Comparison of ENCODE assay signal across 9 mouse cellular contexts in the genomic region with DNA sequence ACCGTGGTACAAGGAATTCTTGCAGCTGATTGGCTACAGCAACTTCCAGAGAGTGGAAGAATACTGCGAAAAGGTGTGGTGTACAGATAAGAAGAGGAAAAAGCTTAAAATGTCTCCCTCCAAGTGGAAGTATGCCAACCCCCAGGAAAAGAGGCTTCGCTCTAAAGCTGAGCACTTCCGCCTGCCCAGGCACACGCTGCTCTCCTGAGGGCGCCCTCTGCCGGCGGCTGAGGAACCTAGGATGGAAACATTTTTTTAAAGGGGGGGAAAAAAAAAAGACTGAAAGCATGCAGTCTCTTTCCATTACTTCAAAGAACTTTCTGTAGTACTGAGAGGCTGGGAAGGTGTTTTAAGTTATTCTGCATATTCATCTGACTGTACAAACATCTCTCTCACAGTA.
A peak's percentile ranks its signal among the peaks of the same experiment; 100 is the strongest.
DNase-seq lines count a peak whose midpoint lies in the region; ATAC-seq and TF ChIP-seq lines count a peak whose summit lies in the region.
"Had no signal": no experiment of that assay in that cellular context is flagged by ENCODE, and none has a peak within 500 bp of the region (broad histone marks: within the 10 kb centered on the region; RNA-seq: fewer than 3 reads in every experiment).

No protein-coding gene starts in this region.

- intact Hi-C loops in heart, postnatal 10 days (cut with DNase I), result no loop called here

- ATAC-seq in heart, embryonic 11.5 days (replicated peaks; ENCODE audit: insufficient number of reproducible peaks, low FRiP score, low TSS enrichment), result no peak
- peak; percentile 68 for ATAC-seq in common myeloid progenitor, adult 5-6 weeks (replicated peaks; ENCODE audit: low read depth, poor library complexity, severe bottlenecking)
- ATAC-seq in liver, embryonic 14.5 days (ENCODE audit: insufficient read depth), result no peak
- no peak for ATAC-seq in megakaryocyte-erythroid progenitor cell, adult 5-6 weeks (replicated peaks; ENCODE audit: low FRiP score, low TSS enrichment, poor library complexity, severe bottlenecking)

- 31% methylated on average over 8 of the region's 8 CpGs for WGBS in heart, embryonic 11.5 days (ENCODE audit: insufficient replicate concordance)
- WGBS in liver, embryonic 14.5 days (ENCODE audit: insufficient replicate concordance), result 32% methylated on average over 8 of the region's 8 CpGs

- no peak overlapping the region for H3K4me3 ChIP-seq in heart, embryonic 11.5 days (ENCODE audit: low read depth, low read length)
- H3K4me3 ChIP-seq in liver, embryonic 14.5 days (ENCODE audit: insufficient read depth in 1 of 2, low read depth in 2 of 2, low read length in 2 of 2), result no peak overlapping the region
- H3K4me3 ChIP-seq: limb, embryonic 15.5 days had no signal

- no peaks in the 10 kb centered on the region for H3K4me1 ChIP-seq in heart, embryonic 11.5 days (ENCODE audit: control insufficient read depth, insufficient read depth, low read length)
- no peaks in the 10 kb centered on the region for H3K4me1 ChIP-seq in liver, embryonic 14.5 days (replicated peaks; ENCODE audit: control insufficient read depth in 2 of 2, insufficient read depth in 2 of 2, low read length in 1 of 2)
- H3K4me1 ChIP-seq: limb, embryonic 15.5 days had no signal

- no peak for TF ChIP-seq EP300 in liver, embryonic 14.5 days (IDR thresholded peaks at IDR 0.05; ENCODE audit: low read depth)

- H3K9me3 ChIP-seq in heart, embryonic 11.5 days (replicated peaks; ENCODE audit: control insufficient read depth, low read length), result no peaks in the 10 kb centered on the region
- no peaks in the 10 kb centered on the region for H3K9me3 ChIP-seq in liver, embryonic 14.5 days (ENCODE audit: control insufficient read depth, low read length)
- H3K9me3 ChIP-seq: limb, embryonic 15.5 days had no signal

- no peak overlapping the region for H3K9ac ChIP-seq in heart, embryonic 11.5 days (ENCODE audit: low read depth, low read length)
- no peak overlapping the region for H3K9ac ChIP-seq in liver, embryonic 14.5 days (replicated peaks)
- H3K9ac ChIP-seq: limb, embryonic 15.5 days had no signal

- peak; percentile 64 for TF ChIP-seq CTCF in liver, embryonic 14.5 days (IDR thresholded peaks at IDR 0.05; ENCODE audit: low read depth)

- no peaks in the 10 kb centered on the region for H3K27me3 ChIP-seq in heart, embryonic 11.5 days (ENCODE audit: control insufficient read depth, insufficient read depth, low read length)
- H3K27me3 ChIP-seq in liver, embryonic 14.5 days (ENCODE audit: control insufficient read depth, insufficient read depth, low read length), result no peaks in the 10 kb centered on the region
- H3K27me3 ChIP-seq: limb, embryonic 15.5 days had no signal

- no peak overlapping the region for H3K4me2 ChIP-seq in heart, embryonic 11.5 days
- H3K4me2 ChIP-seq in liver, embryonic 14.5 days (ENCODE audit: low read depth), result no peak overlapping the region
- H3K4me2 ChIP-seq: limb, embryonic 15.5 days had no signal

- H3K36me3 ChIP-seq in heart, embryonic 11.5 days (ENCODE audit: control insufficient read depth, insufficient read depth, low read length), result no peaks in the 10 kb centered on the region
- H3K36me3 ChIP-seq in liver, embryonic 14.5 days (replicated peaks; ENCODE audit: control insufficient read depth, insufficient read depth, low read depth), result no peaks in the 10 kb centered on the region
- H3K36me3 ChIP-seq: limb, embryonic 15.5 days had no signal

- peak; percentile 7 to 42 for DNase-seq in heart, postnatal 10 days
- DNase-seq in right cerebral cortex, adult 18-20 months, result peak; percentile 10
- no peak for DNase-seq in right cerebral cortex, postnatal 36 days (ENCODE audit: low spot score in 2 of 2)
- no peak for DNase-seq in liver, embryonic 14.5 days (ENCODE audit: low read depth in 3 of 3, low spot score in 3 of 3)
- DNase-seq in MN1 (ENCODE audit: low spot score), result no peak

- H3K27ac ChIP-seq in heart, embryonic 11.5 days (ENCODE audit: low read depth, low read length), result no peak overlapping the region
- no peak overlapping the region for H3K27ac ChIP-seq in liver, embryonic 14.5 days
- H3K27ac ChIP-seq: limb, embryonic 15.5 days had no signal

Comparison
In these comparisons a context has a peak if more than half of its experiments do, and no peak if none do; other contexts are left out.
1. DNase-seq: peak in heart, postnatal 10 days (2 of 2) and right cerebral cortex, adult 18-20 months (single experiment); none in right cerebral cortex, postnatal 36 days (0 of 2), liver, embryonic 14.5 days (0 of 3) and MN1 (single experiment).